Mouse (Mus musculus) ES-E14 (cell line): ENCODE measurements around the gene Rpl15.

Experiments
- CHD2 ChIP-seq: IDR thresholded peaks from 2 replicates; pipeline ENCODE4 v1.6.1; 2014; ENCODE audit warnings: mild to moderate bottlenecking, low read depth, low read length, inconsistent platforms
- HCFC1 ChIP-seq: IDR thresholded peaks from 2 replicates; pipeline ENCODE4 v1.6.1; 2012; ENCODE audit warnings: low read length, inconsistent platforms, borderline replicate concordance; ENCODE audit not compliant: insufficient read depth
- MAFK ChIP-seq: IDR thresholded peaks from 2 replicates; pipeline ENCODE4 v1.6.1; 2014; ENCODE audit warnings: mild to moderate bottlenecking, low read depth, low read length, inconsistent platforms; ENCODE audit not compliant: insufficient read depth
- ZC3H11A ChIP-seq: IDR thresholded peaks from 2 replicates; pipeline ENCODE4 v1.6.1; 2012; ENCODE audit warnings: low read depth, mild to moderate bottlenecking, inconsistent platforms, low read length, borderline replicate concordance
- ZNF384 ChIP-seq: IDR thresholded peaks from 2 replicates; pipeline ENCODE4 v1.6.1; 2012; ENCODE audit warnings: low read depth, low read length, inconsistent platforms

- TF ChIP-seq HCFC1: no peak
- TF ChIP-seq MAFK: no peak
- TF ChIP-seq ZNF384: no peak
- no peak for TF ChIP-seq ZC3H11A
- no peak for TF ChIP-seq CHD2
Observed at GRCm38 (mm10) chr14:18287391-18287790, 16.2 kb upstream of the Rpl15 start.
